Mouse (Mus musculus) CH12.LX (cell line): Measurements from ENCODE around the gene Fgd1.

Source experiments
- CTCF ChIP-seq, 2 experiments: IDR thresholded peaks in 1 of 2; conservative IDR thresholded peaks in 1 of 2; 2 replicates each; pipeline ENCODE4 v1.5.1; 2011 to 2012; ENCODE audit warnings: low read depth in 2 of 2, low read length in 2 of 2, improper control_type of control experiment in 1 of 2, inconsistent platforms in 1 of 2, mild to moderate bottlenecking in 1 of 2, moderate library complexity in 1 of 2
- ELF1 ChIP-seq: IDR thresholded peaks from 2 replicates; pipeline ENCODE4 v1.6.1; 2014; ENCODE audit warnings: low read depth, mild to moderate bottlenecking, inconsistent platforms, low read length, improper control_type of control experiment
- ETS1 ChIP-seq: conservative IDR thresholded peaks from 2 replicates; pipeline ENCODE4 v1.6.1; 2012; ENCODE audit warnings: low read depth, mild to moderate bottlenecking, inconsistent platforms, low read length, improper control_type of control experiment, moderate library complexity
- GABPA ChIP-seq: IDR thresholded peaks from 2 replicates; pipeline ENCODE4 v1.6.1; 2012; ENCODE audit warnings: low read depth, low read length, improper control_type of control experiment, inconsistent platforms; ENCODE audit not compliant: insufficient replicate concordance
- MAX ChIP-seq: IDR thresholded peaks from 2 replicates; pipeline ENCODE4 v1.6.1; 2011; ENCODE audit warnings: low read length, improper control_type of control experiment
- POLR2A ChIP-seq: IDR thresholded peaks from 2 replicates; pipeline ENCODE4 v1.6.1; 2011; ENCODE audit warnings: low read depth, mild to moderate bottlenecking, improper control_type of control experiment, low read length
- USF1 ChIP-seq: IDR thresholded peaks from 2 replicates; pipeline ENCODE4 v1.6.1; 2014; ENCODE audit warnings: low read depth, mild to moderate bottlenecking, inconsistent platforms, low read length, improper control_type of control experiment
- USF2 ChIP-seq: conservative IDR thresholded peaks from 2 replicates; pipeline ENCODE4 v1.6.1; 2011; ENCODE audit warnings: low read depth, low read length, improper control_type of control experiment
- ZKSCAN1 ChIP-seq: IDR thresholded peaks from 2 replicates; pipeline ENCODE4 v1.6.1; 2012; ENCODE audit warnings: low read depth, inconsistent platforms, low read length, improper control_type of control experiment, borderline replicate concordance

DNA sequence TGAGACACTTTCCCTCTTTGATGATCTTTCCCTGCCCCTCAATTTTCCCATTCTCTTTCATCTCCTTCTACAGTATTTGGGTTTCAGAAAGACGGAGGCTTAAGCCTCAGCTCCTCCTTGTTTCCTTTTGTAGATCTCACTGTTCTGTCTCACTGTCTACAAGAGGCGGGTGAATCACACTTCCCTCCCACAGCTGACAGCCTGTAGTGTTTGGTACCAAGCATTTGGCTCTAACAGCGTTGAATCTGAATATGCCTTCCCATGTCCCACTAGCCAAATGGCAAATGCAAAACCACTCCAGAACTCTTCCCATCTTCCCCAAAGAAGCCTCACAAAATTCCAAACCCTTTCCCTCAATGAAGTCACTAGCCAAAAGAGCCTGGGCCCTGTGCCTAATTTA is 49.2 kb upstream of the Fgd1 start:
- TF ChIP-seq CTCF (conservative IDR thresholded peaks at IDR 0.05 in 1 of 2, IDR thresholded peaks at IDR 0.05 in 1 of 2; ENCODE audit: low read depth in 2 of 2, low read length in 2 of 2), result no peak
- TF ChIP-seq USF1, result no peak
- no peak for TF ChIP-seq ELF1
- TF ChIP-seq ZKSCAN1, result no peak
- no peak for TF ChIP-seq ETS1
- TF ChIP-seq USF2, result no peak
- no peak for TF ChIP-seq GABPA
- TF ChIP-seq MAX, result no peak
- TF ChIP-seq POLR2A, result no peak
